Mouse (Mus musculus) cerebellum, adult 9-10 months (tissue): ENCODE results near the gene Dnm3.
A peak's percentile ranks its signal among the peaks of the same experiment; 100 is the strongest.
"Not testable (repeated sequence)": the region's sequence is repeated elsewhere in the genome, so short reads cannot be mapped to it uniquely, and the experiment has no call there.

Experiments
- DNase-seq: peaks from one replicate; pipeline ENCODE4 v3.0.0; 2022

The Dnm3 gene

GRCm38 (mm10) chr1:162425930-162426478 lies 51.8 kb downstream of the Dnm3 start:
- DNase-seq: no peak

GRCm38 (mm10) chr1:162422826-162423225 lies 55.0 kb downstream of the Dnm3 start:
- DNase-seq: no peak

GRCm38 (mm10) chr1:162413791-162414190 lies 64.0 kb downstream of the Dnm3 start:
- no peak for DNase-seq

- peak; percentile 46 for DNase-seq
Measured at GRCm38 (mm10) chr1:162412787-162413429, 64.9 kb downstream of the Dnm3 start.

- DNase-seq: no peak
Measured at GRCm38 (mm10) chr1:162410207-162410965, 67.4 kb downstream of the Dnm3 start.

GRCm38 (mm10) chr1:162394549-162394948 lies 83.3 kb downstream of the Dnm3 start:
- DNase-seq: no peak

- DNase-seq: no peak
Measured at GRCm38 (mm10) chr1:162388442-162389165, 89.2 kb downstream of the Dnm3 start.

- not testable (repeated sequence) for DNase-seq
Measured at GRCm38 (mm10) chr1:162373068-162373467, 104.8 kb downstream of the Dnm3 start.

GRCm38 (mm10) chr1:162369726-162370125 lies 108.1 kb downstream of the Dnm3 start:
- DNase-seq: no peak

GRCm38 (mm10) chr1:162361978-162362377 lies 115.9 kb downstream of the Dnm3 start:
- peak; percentile 58 for DNase-seq

- DNase-seq: peak; percentile 85
Measured at GRCm38 (mm10) chr1:162359270-162359669, 118.6 kb downstream of the Dnm3 start.

GRCm38 (mm10) chr1:162358036-162358435 lies 119.8 kb downstream of the Dnm3 start:
- DNase-seq: peak; percentile 79

- DNase-seq: no peak
Measured at GRCm38 (mm10) chr1:162356481-162356880, 121.4 kb downstream of the Dnm3 start.

GRCm38 (mm10) chr1:162354780-162355179 lies 123.1 kb downstream of the Dnm3 start:
- no peak for DNase-seq

- DNase-seq: no peak
Measured at GRCm38 (mm10) chr1:162353831-162354230, 124.0 kb downstream of the Dnm3 start.

GRCm38 (mm10) chr1:162349306-162349705 lies 128.5 kb downstream of the Dnm3 start:
- DNase-seq: peak; percentile 72

GRCm38 (mm10) chr1:162346456-162347011 lies 131.3 kb downstream of the Dnm3 start:
- DNase-seq: no peak

- DNase-seq: no peak
Measured at GRCm38 (mm10) chr1:162337170-162337569, 140.7 kb downstream of the Dnm3 start.

GRCm38 (mm10) chr1:162336640-162337039 lies 141.2 kb downstream of the Dnm3 start:
- DNase-seq: peak; percentile 59

GRCm38 (mm10) chr1:162336224-162336623 lies 141.6 kb downstream of the Dnm3 start:
- DNase-seq: no peak

GRCm38 (mm10) chr1:162328673-162329072 lies 149.2 kb downstream of the Dnm3 start:
- DNase-seq: no peak

- no peak for DNase-seq
Measured at GRCm38 (mm10) chr1:162327631-162328030, 150.2 kb downstream of the Dnm3 start.

GRCm38 (mm10) chr1:162324412-162324811 lies 153.4 kb downstream of the Dnm3 start:
- no peak for DNase-seq
